Mouse (Mus musculus): ENCODE results near the gene Amotl2. TPM values are rescaled to one million over a fixed set of nuclear protein-coding genes. Genes with fewer than 3 reads are reported as not detected.

The Amotl2 gene
- polyA plus RNA-seq, 1 experiment from 2014 or later = 4.5 TPM

GRCm38 (mm10) chr9:102727662-102728468 is 11.4 kb downstream of the Amotl2 start:
- ATAC-seq (ENCODE audit: low read depth) = no peak
- no peak for DNase-seq
- 78% methylated on average over 25 of the region's 25 CpGs for whole genome bisulfite sequencing (ENCODE audit: insufficient replicate concordance)
- peaks cover 65% of the 10 kb centered on the region for H3K36me3 ChIP-seq
- no peaks in the 10 kb centered on the region for H3K9me3 ChIP-seq (replicated peaks)
- peaks cover 54% of the 10 kb centered on the region for H3K4me1 ChIP-seq (replicated peaks)
- H3K4me2 ChIP-seq = no peak overlapping the region
- 0 out of 2 replicates have a peak, but pooled peaks cover 6% of the 10 kb centered on the region for H3K27me3 ChIP-seq
- H3K4me3 ChIP-seq (replicated peaks) = no peak overlapping the region
- no peak overlapping the region for H3K9ac ChIP-seq
- H3K27ac ChIP-seq = no peak overlapping the region

- no peak overlapping the region for H3K4me2 ChIP-seq
- 0 out of 2 replicates have a peak, but pooled peaks cover 6% of the 10 kb centered on the region for H3K27me3 ChIP-seq
- H3K36me3 ChIP-seq = peaks cover 61% of the 10 kb centered on the region
- DNase-seq (no peak), ATAC-seq (ENCODE audit: low read depth) (no peak)
- WGBS (ENCODE audit: insufficient replicate concordance) = 83% methylated on average over 9 of the region's 9 CpGs
- no peak overlapping the region for H3K9ac ChIP-seq
- no peak overlapping the region for H3K27ac ChIP-seq
- H3K4me1 ChIP-seq (replicated peaks) = peaks cover 51% of the 10 kb centered on the region
- H3K9me3 ChIP-seq (replicated peaks) = no peaks in the 10 kb centered on the region
- H3K4me3 ChIP-seq (replicated peaks) = no peak overlapping the region
These were observed 11.9 kb downstream of the Amotl2 start for GRCm38 (mm10) chr9:102728469-102728747.

- Histone ChIP-seq H3K9ac (no peak overlapping the region), H3K36me3 (peaks cover 56% of the 10 kb centered on the region), H3K27ac (no peak overlapping the region), H3K4me1 (replicated peaks) (peaks cover 48% of the 10 kb centered on the region), H3K9me3 (replicated peaks) (no peaks in the 10 kb centered on the region), H3K27me3 (0 out of 2 replicates have a peak, but pooled peaks cover 6% of the 10 kb centered on the region), H3K4me3 (replicated peaks) (no peak overlapping the region), H3K4me2 (no peak overlapping the region)
- 77% methylated on average over 21 of the region's 21 CpGs for WGBS (ENCODE audit: insufficient replicate concordance)
- DNase-seq (no peak), ATAC-seq (ENCODE audit: low read depth) (no peak)
These were observed 12.8 kb downstream of the Amotl2 start for GRCm38 (mm10) chr9:102729093-102729845.

DNA sequence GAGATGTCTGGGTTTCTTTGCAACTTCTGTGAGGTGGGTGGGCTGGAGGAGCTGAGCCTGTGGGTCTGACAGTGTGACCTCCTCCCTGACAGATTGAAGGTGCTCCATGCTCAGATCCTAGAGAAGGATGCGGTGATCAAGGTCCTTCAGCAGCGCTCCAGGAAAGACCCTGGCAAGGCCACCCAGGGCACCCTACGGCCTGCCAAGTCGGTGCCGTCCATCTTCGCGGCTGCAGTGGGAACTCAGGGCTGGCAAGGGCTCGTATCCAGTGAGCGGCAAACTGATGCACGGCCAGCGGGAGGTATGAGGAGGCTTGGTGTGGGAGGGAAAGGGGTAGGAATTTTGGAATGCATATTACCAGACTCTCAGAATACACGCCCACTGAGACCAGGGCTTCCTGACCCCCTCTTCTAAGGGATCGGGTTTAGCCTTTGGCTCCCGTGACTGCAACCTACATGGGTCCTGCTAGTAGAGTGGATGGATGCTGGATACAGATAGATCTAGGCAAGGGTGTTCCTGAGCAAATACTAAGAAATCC is 13.5 kb downstream of the Amotl2 start:
- no peak for DNase-seq
- Histone ChIP-seq H3K9me3 (replicated peaks) (no peaks in the 10 kb centered on the region), H3K36me3 (peaks cover 52% of the 10 kb centered on the region), H3K4me2 (no peak overlapping the region), H3K27me3 (0 out of 2 replicates have a peak, but pooled peaks cover 6% of the 10 kb centered on the region), H3K9ac (no peak overlapping the region), H3K27ac (no peak overlapping the region), H3K4me1 (replicated peaks) (peaks cover 51% of the 10 kb centered on the region), H3K4me3 (replicated peaks) (no peak overlapping the region)
- 82% methylated on average over 14 of the region's 14 CpGs for WGBS (ENCODE audit: insufficient replicate concordance)
- ATAC-seq (ENCODE audit: low read depth) = no peak

DNA sequence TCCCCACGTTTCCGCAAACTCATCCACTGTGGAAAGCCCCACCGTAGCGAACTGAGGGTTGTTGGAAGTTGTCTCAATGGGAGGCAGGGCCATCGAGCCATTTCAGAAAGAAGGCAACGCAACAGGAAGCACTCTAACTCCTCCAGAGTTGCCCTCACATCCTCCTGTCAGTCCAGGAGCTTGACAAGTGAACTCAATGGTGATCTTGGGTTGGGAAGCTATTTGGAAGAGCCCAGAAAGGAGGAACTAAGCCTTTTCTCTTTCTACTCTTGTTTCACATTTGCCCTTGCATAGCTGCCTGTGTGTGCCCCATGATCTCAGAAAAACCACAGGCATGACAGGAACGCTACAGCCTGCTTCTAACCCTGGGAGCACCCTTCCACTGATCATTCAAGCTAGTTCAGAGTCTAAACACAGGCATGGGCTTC is 14.6 kb downstream of the Amotl2 start:
- Histone ChIP-seq H3K36me3 (peaks cover 52% of the 10 kb centered on the region), H3K9ac (no peak overlapping the region), H3K4me3 (replicated peaks) (no peak overlapping the region), H3K27me3 (0 out of 2 replicates have a peak, but pooled peaks cover 4% of the 10 kb centered on the region), H3K4me2 (no peak overlapping the region), H3K4me1 (replicated peaks) (peaks cover 48% of the 10 kb centered on the region), H3K27ac (peak overlapping the region; percentile 13; the same call in 1 of the 2 replicates), H3K9me3 (replicated peaks) (no peaks in the 10 kb centered on the region)
- ATAC-seq (ENCODE audit: low read depth) = no peak
- DNase-seq = no peak
- WGBS (ENCODE audit: insufficient replicate concordance) = 26% methylated on average over 7 of the region's 7 CpGs

DNA sequence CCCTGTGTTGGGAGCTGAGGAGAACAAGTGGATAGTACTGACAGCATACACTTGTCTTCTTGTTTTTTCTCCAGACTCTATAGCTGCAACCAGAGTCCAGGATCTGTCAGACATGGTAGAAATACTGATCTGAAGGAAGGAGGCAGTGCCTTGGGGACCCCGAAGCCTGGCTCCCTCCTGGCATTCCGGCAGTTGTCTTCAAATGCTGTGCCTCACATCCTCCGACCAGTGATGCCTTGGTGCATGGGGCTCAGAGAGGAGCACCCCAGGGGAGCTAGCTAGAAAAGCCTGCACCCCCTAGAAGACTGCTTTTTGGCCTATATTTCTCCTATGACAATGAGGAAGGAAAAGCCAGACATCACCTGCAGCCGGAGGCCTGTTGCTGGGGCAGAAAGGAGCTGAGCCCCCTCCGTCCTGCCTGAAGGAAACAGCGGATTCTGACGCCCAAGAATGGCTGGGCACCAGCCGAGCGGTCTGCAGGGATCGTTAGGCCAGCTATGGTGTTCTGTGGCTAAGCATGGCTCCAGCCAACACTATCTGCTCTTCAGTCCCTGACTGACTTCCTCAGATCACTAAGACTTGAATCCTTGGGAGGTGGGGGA is 15.2 kb downstream of the Amotl2 start:
- 42% methylated on average over 10 of the region's 10 CpGs for WGBS (ENCODE audit: insufficient replicate concordance)
- Histone ChIP-seq H3K9ac (no peak overlapping the region), H3K4me3 (replicated peaks) (no peak overlapping the region), H3K27me3 (0 out of 2 replicates have a peak, but pooled peaks cover 4% of the 10 kb centered on the region), H3K4me1 (replicated peaks) (peaks cover 47% of the 10 kb centered on the region), H3K4me2 (no peak overlapping the region), H3K27ac (peak overlapping the region; percentile 49; the same call in 1 of the 2 replicates), H3K36me3 (peaks cover 52% of the 10 kb centered on the region), H3K9me3 (replicated peaks) (no peaks in the 10 kb centered on the region)
- ATAC-seq (ENCODE audit: low read depth) (no peak), DNase-seq (no peak)

- H3K27ac ChIP-seq = no peak overlapping the region
- H3K4me1 ChIP-seq (replicated peaks) = peaks cover 43% of the 10 kb centered on the region
- H3K4me2 ChIP-seq = no peak overlapping the region
- H3K4me3 ChIP-seq (replicated peaks) = no peak overlapping the region
- ATAC-seq (ENCODE audit: low read depth) (no peak), DNase-seq (no peak)
- 53% methylated on average over 5 of the region's 5 CpGs for WGBS (ENCODE audit: insufficient replicate concordance)
- no peaks in the 10 kb centered on the region for H3K27me3 ChIP-seq
- peaks cover 46% of the 10 kb centered on the region for H3K36me3 ChIP-seq
- H3K9me3 ChIP-seq (replicated peaks) = no peaks in the 10 kb centered on the region
- no peak overlapping the region for H3K9ac ChIP-seq
These were observed 15.9 kb downstream of the Amotl2 start for GRCm38 (mm10) chr9:102732326-102732865.

- H3K9me3 ChIP-seq (replicated peaks) = no peaks in the 10 kb centered on the region
- H3K9ac ChIP-seq = no peak overlapping the region
- H3K27ac ChIP-seq = no peak overlapping the region
- DNase-seq (no peak), ATAC-seq (ENCODE audit: low read depth) (no peak)
- peaks cover 38% of the 10 kb centered on the region for H3K36me3 ChIP-seq
- H3K4me2 ChIP-seq = no peak overlapping the region
- peaks cover 35% of the 10 kb centered on the region for H3K4me1 ChIP-seq (replicated peaks)
- no peaks in the 10 kb centered on the region for H3K27me3 ChIP-seq
- 70% methylated on average over 5 of the region's 5 CpGs for WGBS (ENCODE audit: insufficient replicate concordance)
- no peak overlapping the region for H3K4me3 ChIP-seq (replicated peaks)
These were observed 17.0 kb downstream of the Amotl2 start for GRCm38 (mm10) chr9:102733459-102733858.

GRCm38 (mm10) chr9:102733999-102734738 is 17.7 kb downstream of the Amotl2 start:
- H3K27me3 ChIP-seq = no peaks in the 10 kb centered on the region
- H3K27ac ChIP-seq = no peak overlapping the region
- WGBS (ENCODE audit: insufficient replicate concordance) = 67% methylated on average over 9 of the region's 9 CpGs
- no peak for ATAC-seq (ENCODE audit: low read depth)
- no peak overlapping the region for H3K4me2 ChIP-seq
- peaks cover 34% of the 10 kb centered on the region for H3K4me1 ChIP-seq (replicated peaks)
- DNase-seq = no peak
- H3K36me3 ChIP-seq = peaks cover 32% of the 10 kb centered on the region
- no peak overlapping the region for H3K4me3 ChIP-seq (replicated peaks)
- no peaks in the 10 kb centered on the region for H3K9me3 ChIP-seq (replicated peaks)
- H3K9ac ChIP-seq = no peak overlapping the region

DNA sequence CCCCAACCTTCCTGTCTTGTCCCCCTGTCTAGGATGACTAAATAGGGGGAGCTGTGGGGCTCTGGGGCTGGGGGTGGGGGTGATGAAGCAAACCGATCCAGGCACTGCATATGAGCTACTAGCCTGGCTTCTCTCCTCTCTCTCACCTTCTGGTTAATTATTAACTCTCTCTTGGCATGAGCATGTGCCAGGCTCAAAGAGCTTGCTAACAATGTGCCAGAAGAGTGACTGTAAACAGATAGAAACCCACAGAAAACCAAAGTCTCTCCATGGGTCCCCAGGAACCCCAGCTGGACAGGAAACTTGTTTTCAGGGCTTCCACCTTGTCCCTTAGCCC is 18.2 kb downstream of the Amotl2 start:
- H3K27me3 ChIP-seq = no peaks in the 10 kb centered on the region
- peaks cover 34% of the 10 kb centered on the region for H3K4me1 ChIP-seq (replicated peaks)
- ATAC-seq (ENCODE audit: low read depth) (no peak), DNase-seq (no peak)
- peaks cover 27% of the 10 kb centered on the region for H3K36me3 ChIP-seq
- H3K9me3 ChIP-seq (replicated peaks) = no peaks in the 10 kb centered on the region
- no peak overlapping the region for H3K9ac ChIP-seq
- 0 out of 2 replicates have a peak overlapping the region, but pooled peaks have one; percentile 4 for H3K27ac ChIP-seq
- H3K4me3 ChIP-seq (replicated peaks) = no peak overlapping the region
- WGBS (ENCODE audit: insufficient replicate concordance) = 33% methylated on average over 1 of the region's 1 CpGs
- no peak overlapping the region for H3K4me2 ChIP-seq

Measured in liver, embryonic 13.5 days (tissue).